Mouse (Mus musculus): ENCODE measurements at regions not wholly inside any gene's neighbourhood (a gene's known extent, or its start where the extent isn't known, plus 50 kb on each side); places are given as distances from the start of the nearest gene placed in this dataset.

DNA sequence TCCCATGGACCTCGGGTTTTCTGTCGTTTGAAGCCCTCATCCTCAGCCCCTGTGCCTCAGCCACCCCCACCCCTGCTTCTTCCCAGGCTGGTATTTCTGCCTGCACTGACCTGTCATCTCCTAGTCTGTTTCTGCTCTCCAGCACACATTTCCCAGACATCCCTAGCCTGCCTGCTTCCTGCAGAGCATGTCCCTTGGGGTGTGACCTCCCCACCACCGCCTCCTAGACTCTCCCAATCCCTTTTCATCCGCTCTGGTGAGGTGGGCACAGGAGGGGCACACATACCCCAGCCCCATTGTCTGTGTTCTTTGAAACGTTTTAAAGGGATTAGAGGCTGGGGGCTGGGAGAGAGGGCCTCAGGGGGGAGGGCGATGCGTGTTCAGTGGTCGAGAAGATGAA is 86.6 kb upstream of the Unc5b start:
- Histone ChIP-seq H3K4me2 (replicated peaks; ENCODE audit: low read depth, low read length) (no peak overlapping the region), H3K9me3 (ENCODE audit: control insufficient read depth, low read length) (no peaks in the 10 kb centered on the region), H3K4me3 (ENCODE audit: low read length) (no peak overlapping the region), H3K27ac (ENCODE audit: low read depth, low read length) (no peak overlapping the region), H3K4me1 (ENCODE audit: control insufficient read depth, insufficient read depth, low read length) (no peaks in the 10 kb centered on the region), H3K9ac (ENCODE audit: low read depth, low read length) (no peak overlapping the region), H3K36me3 (ENCODE audit: control insufficient read depth, insufficient read depth, low read length) (no peaks in the 10 kb centered on the region), H3K27me3 (ENCODE audit: control insufficient read depth, insufficient read depth, low read length) (no peaks in the 10 kb centered on the region)
- WGBS, result 38% methylated on average over 8 of the region's 8 CpGs
- no peak for ATAC-seq (ENCODE audit: low FRiP score, low TSS enrichment)

- ATAC-seq (ENCODE audit: low FRiP score, low TSS enrichment), result no peak
- H3K4me1 ChIP-seq (ENCODE audit: control insufficient read depth, insufficient read depth, low read length), result no peaks in the 10 kb centered on the region
- no peak overlapping the region for H3K27ac ChIP-seq (ENCODE audit: low read depth, low read length)
- H3K9ac ChIP-seq (ENCODE audit: low read depth, low read length), result no peak overlapping the region
- no peak overlapping the region for H3K4me3 ChIP-seq (ENCODE audit: low read length)
- H3K4me2 ChIP-seq (replicated peaks; ENCODE audit: low read depth, low read length), result no peak overlapping the region
- H3K27me3 ChIP-seq (ENCODE audit: control insufficient read depth, insufficient read depth, low read length), result no peaks in the 10 kb centered on the region
- no peaks in the 10 kb centered on the region for H3K36me3 ChIP-seq (ENCODE audit: control insufficient read depth, insufficient read depth, low read length)
- 25% methylated on average over 7 of the region's 7 CpGs for WGBS
- H3K9me3 ChIP-seq (ENCODE audit: control insufficient read depth, low read length), result no peaks in the 10 kb centered on the region
These were observed 83.0 kb upstream of the Unc5b start for GRCm38 (mm10) chr10:60914391-60914790.

GRCm38 (mm10) chr10:60913456-60913900 is 82.1 kb upstream of the Unc5b start:
- Histone ChIP-seq H3K9me3 (ENCODE audit: control insufficient read depth, low read length) (no peaks in the 10 kb centered on the region), H3K4me1 (ENCODE audit: control insufficient read depth, insufficient read depth, low read length) (no peaks in the 10 kb centered on the region), H3K9ac (ENCODE audit: low read depth, low read length) (no peak overlapping the region), H3K27me3 (ENCODE audit: control insufficient read depth, insufficient read depth, low read length) (no peaks in the 10 kb centered on the region), H3K4me2 (replicated peaks; ENCODE audit: low read depth, low read length) (no peak overlapping the region), H3K27ac (ENCODE audit: low read depth, low read length) (no peak overlapping the region), H3K36me3 (ENCODE audit: control insufficient read depth, insufficient read depth, low read length) (no peaks in the 10 kb centered on the region), H3K4me3 (ENCODE audit: low read length) (no peak overlapping the region)
- ATAC-seq (ENCODE audit: low FRiP score, low TSS enrichment), result no peak
- 83% methylated on average over 11 of the region's 11 CpGs for whole genome bisulfite sequencing

GRCm38 (mm10) chr10:60904351-60904750 is 73.0 kb upstream of the Unc5b start:
- Histone ChIP-seq H3K27ac (ENCODE audit: low read depth, low read length) (no peak overlapping the region), H3K4me1 (ENCODE audit: control insufficient read depth, insufficient read depth, low read length) (no peaks in the 10 kb centered on the region), H3K9ac (ENCODE audit: low read depth, low read length) (no peak overlapping the region), H3K4me2 (replicated peaks; ENCODE audit: low read depth, low read length) (no peak overlapping the region), H3K9me3 (ENCODE audit: control insufficient read depth, low read length) (no peaks in the 10 kb centered on the region), H3K27me3 (ENCODE audit: control insufficient read depth, insufficient read depth, low read length) (no peaks in the 10 kb centered on the region), H3K36me3 (ENCODE audit: control insufficient read depth, insufficient read depth, low read length) (no peaks in the 10 kb centered on the region), H3K4me3 (ENCODE audit: low read length) (no peak overlapping the region)
- WGBS, result 49% methylated on average over 7 of the region's 7 CpGs
- no peak for ATAC-seq (ENCODE audit: low FRiP score, low TSS enrichment)

GRCm38 (mm10) chr10:60900992-60901391 is 69.6 kb upstream of the Unc5b start:
- Histone ChIP-seq H3K36me3 (ENCODE audit: control insufficient read depth, insufficient read depth, low read length) (no peaks in the 10 kb centered on the region), H3K4me3 (ENCODE audit: low read length) (no peak overlapping the region), H3K4me2 (replicated peaks; ENCODE audit: low read depth, low read length) (no peak overlapping the region), H3K9ac (ENCODE audit: low read depth, low read length) (no peak overlapping the region), H3K27ac (ENCODE audit: low read depth, low read length) (no peak overlapping the region), H3K4me1 (ENCODE audit: control insufficient read depth, insufficient read depth, low read length) (no peaks in the 10 kb centered on the region), H3K9me3 (ENCODE audit: control insufficient read depth, low read length) (no peaks in the 10 kb centered on the region), H3K27me3 (ENCODE audit: control insufficient read depth, insufficient read depth, low read length) (no peaks in the 10 kb centered on the region)
- ATAC-seq (ENCODE audit: low FRiP score, low TSS enrichment), result no peak
- 83% methylated on average over 2 of the region's 2 CpGs for WGBS

- Histone ChIP-seq H3K4me3 (ENCODE audit: low read length) (no peak overlapping the region), H3K9ac (ENCODE audit: low read depth, low read length) (no peak overlapping the region), H3K4me1 (ENCODE audit: control insufficient read depth, insufficient read depth, low read length) (peaks cover 5% of the 10 kb centered on the region; the same call in 1 of the 2 replicates), H3K36me3 (ENCODE audit: control insufficient read depth, insufficient read depth, low read length) (no peaks in the 10 kb centered on the region), H3K4me2 (replicated peaks; ENCODE audit: low read depth, low read length) (no peak overlapping the region), H3K9me3 (ENCODE audit: control insufficient read depth, low read length) (no peaks in the 10 kb centered on the region), H3K27me3 (ENCODE audit: control insufficient read depth, insufficient read depth, low read length) (0 out of 2 replicates have a peak, but pooled peaks cover 3% of the 10 kb centered on the region), H3K27ac (ENCODE audit: low read depth, low read length) (no peak overlapping the region)
- no peak for ATAC-seq (ENCODE audit: low FRiP score, low TSS enrichment)
- WGBS, result 43% methylated on average over 4 of the region's 4 CpGs
These were observed 62.4 kb upstream of the Unc5b start for GRCm38 (mm10) chr10:60893810-60894147.

GRCm38 (mm10) chr10:60893130-60893809 is 61.9 kb upstream of the Unc5b start:
- 45% methylated on average over 22 of the region's 22 CpGs for WGBS
- no peak overlapping the region for H3K9ac ChIP-seq (ENCODE audit: low read depth, low read length)
- no peak overlapping the region for H3K4me2 ChIP-seq (replicated peaks; ENCODE audit: low read depth, low read length)
- ATAC-seq (ENCODE audit: low FRiP score, low TSS enrichment), result peak; percentile 68; the same call in 1 of the 2 replicates
- no peaks in the 10 kb centered on the region for H3K36me3 ChIP-seq (ENCODE audit: control insufficient read depth, insufficient read depth, low read length)
- H3K27ac ChIP-seq (ENCODE audit: low read depth, low read length), result no peak overlapping the region
- H3K9me3 ChIP-seq (ENCODE audit: control insufficient read depth, low read length), result no peaks in the 10 kb centered on the region
- peaks cover 5% of the 10 kb centered on the region; the same call in 1 of the 2 replicates for H3K4me1 ChIP-seq (ENCODE audit: control insufficient read depth, insufficient read depth, low read length)
- 0 out of 2 replicates have a peak, but pooled peaks cover 3% of the 10 kb centered on the region for H3K27me3 ChIP-seq (ENCODE audit: control insufficient read depth, insufficient read depth, low read length)
- H3K4me3 ChIP-seq (ENCODE audit: low read length), result no peak overlapping the region

DNA sequence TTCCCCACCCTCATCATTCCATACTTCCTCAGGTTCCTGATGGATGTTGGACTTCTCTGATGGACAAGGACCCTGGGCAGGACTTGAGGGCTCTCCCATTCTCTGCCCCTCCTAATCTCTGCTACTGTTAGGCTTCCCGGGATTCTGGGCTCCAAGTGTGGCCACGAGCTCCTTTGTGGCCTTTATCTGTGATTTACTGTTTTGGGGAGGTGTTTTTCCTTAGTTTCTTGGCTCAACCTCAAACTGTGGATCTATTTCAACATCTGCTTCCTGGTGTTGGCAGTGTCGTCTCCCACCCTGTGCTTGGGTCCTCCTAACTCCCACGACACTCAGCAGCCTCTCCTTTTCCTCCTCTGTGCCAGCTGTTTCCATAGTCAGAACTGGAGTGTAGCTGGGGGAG is 61.3 kb upstream of the Unc5b start:
- 5% methylated on average over 4 of the region's 4 CpGs for WGBS

DNA sequence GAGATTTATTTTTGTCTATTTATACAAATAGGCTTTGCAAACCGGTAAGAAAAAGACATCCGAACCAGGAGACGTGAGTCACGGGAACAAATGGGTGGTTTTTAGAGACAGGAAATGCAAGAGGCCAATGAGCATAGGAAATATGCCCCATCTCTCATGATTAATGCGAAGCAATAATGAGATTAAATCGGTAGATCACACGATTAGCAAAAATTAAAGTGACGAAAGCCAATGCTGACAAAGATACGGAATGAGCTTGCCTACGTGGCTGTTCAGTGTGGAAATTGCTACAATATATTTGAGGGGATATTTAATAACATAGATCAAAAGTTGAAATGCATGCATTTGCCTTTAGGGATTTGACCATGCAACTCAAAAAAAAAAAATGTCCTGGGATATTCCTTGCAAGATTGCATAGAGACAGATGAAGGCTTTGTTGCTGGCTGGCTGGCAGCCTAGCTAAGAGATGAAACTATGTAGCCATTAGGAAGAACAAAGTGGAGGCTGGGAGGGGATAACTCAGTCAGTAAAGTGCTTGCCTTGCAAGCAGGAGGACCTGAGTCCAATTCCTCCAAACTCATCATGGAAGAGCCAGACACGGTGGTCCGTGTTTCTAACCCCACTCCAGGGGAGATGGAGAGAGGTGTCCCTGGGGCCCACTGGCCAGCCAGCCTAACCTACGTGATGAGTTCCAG is 60.2 kb upstream of the Unc5b start:
- H3K9me3 ChIP-seq (ENCODE audit: control insufficient read depth, low read length), result no peaks in the 10 kb centered on the region
- no peak overlapping the region for H3K9ac ChIP-seq (ENCODE audit: low read depth, low read length)
- H3K4me3 ChIP-seq (ENCODE audit: low read length), result no peak overlapping the region
- H3K27me3 ChIP-seq (ENCODE audit: control insufficient read depth, insufficient read depth, low read length), result peaks cover 3% of the 10 kb centered on the region; the same call in 1 of the 2 replicates
- ATAC-seq (ENCODE audit: low FRiP score, low TSS enrichment), result no peak
- no peak overlapping the region for H3K27ac ChIP-seq (ENCODE audit: low read depth, low read length)
- WGBS, result 75% methylated on average over 13 of the region's 13 CpGs
- peaks cover 5% of the 10 kb centered on the region; the same call in 1 of the 2 replicates for H3K4me1 ChIP-seq (ENCODE audit: control insufficient read depth, insufficient read depth, low read length)
- H3K4me2 ChIP-seq (replicated peaks; ENCODE audit: low read depth, low read length), result no peak overlapping the region
- H3K36me3 ChIP-seq (ENCODE audit: control insufficient read depth, insufficient read depth, low read length), result no peaks in the 10 kb centered on the region

More for the DNA sequence above, 61.3 kb upstream of the Unc5b start:
- Histone ChIP-seq H3K36me3 (ENCODE audit: control insufficient read depth, insufficient read depth, low read length) (no peaks in the 10 kb centered on the region), H3K4me2 (replicated peaks; ENCODE audit: low read depth, low read length) (no peak overlapping the region), H3K9me3 (ENCODE audit: control insufficient read depth, low read length) (no peaks in the 10 kb centered on the region), H3K4me1 (ENCODE audit: control insufficient read depth, insufficient read depth, low read length) (peaks cover 5% of the 10 kb centered on the region; the same call in 1 of the 2 replicates), H3K27me3 (ENCODE audit: control insufficient read depth, insufficient read depth, low read length) (0 out of 2 replicates have a peak, but pooled peaks cover 3% of the 10 kb centered on the region), H3K4me3 (ENCODE audit: low read length) (no peak overlapping the region), H3K9ac (ENCODE audit: low read depth, low read length) (no peak overlapping the region), H3K27ac (ENCODE audit: low read depth, low read length) (no peak overlapping the region)
- 0 out of 2 replicates have a peak, but pooled peaks have one; percentile 32 for ATAC-seq (ENCODE audit: low FRiP score, low TSS enrichment)
